Mouse (Mus musculus) thymus, postnatal 25 days (tissue): ENCODE data around the gene D730048I06Rik.
"Not testable (repeated sequence)": the region's sequence is repeated elsewhere in the genome, so short reads cannot be mapped to it uniquely, and the experiment has no call there.

Experiments
- DNase-seq: peaks from one replicate; pipeline ENCODE4 v3.0.0; 2022

D730048I06Rik gene

GRCm38 (mm10) chr9:35790001-35790400 is at the start of gene D730048I06Rik, which contains the start of gene Gm27235:
Gene D730048I06Rik (minus strand): TSS chr9:35790112.
Gene Gm27235 (minus strand): TSS chr9:35790101.
- DNase-seq, result no peak

DNA sequence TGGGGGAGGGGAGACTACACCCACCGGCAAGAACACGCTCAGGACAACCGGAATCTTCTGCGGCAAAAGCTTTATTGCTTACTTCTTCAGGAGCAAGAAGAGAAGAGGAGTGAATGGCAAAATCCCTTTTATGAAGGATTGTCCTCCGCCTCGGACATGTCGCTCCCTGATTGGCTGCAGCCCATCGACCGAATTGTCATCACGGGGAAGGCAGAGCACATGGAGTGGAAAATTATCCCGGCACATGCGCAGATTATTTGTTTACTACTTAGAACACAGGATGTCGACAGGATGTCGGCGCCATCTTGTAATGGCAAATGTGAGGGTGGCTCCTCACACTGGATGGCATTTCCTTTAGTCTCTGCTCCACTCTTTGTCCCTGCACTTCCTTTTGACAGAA is 28.0 kb upstream of the D730048I06Rik start:
- DNase-seq, result not testable (repeated sequence)

GRCm38 (mm10) chr9:35798146-35798545 is 8.2 kb upstream of the D730048I06Rik start:
- no peak for DNase-seq

DNA sequence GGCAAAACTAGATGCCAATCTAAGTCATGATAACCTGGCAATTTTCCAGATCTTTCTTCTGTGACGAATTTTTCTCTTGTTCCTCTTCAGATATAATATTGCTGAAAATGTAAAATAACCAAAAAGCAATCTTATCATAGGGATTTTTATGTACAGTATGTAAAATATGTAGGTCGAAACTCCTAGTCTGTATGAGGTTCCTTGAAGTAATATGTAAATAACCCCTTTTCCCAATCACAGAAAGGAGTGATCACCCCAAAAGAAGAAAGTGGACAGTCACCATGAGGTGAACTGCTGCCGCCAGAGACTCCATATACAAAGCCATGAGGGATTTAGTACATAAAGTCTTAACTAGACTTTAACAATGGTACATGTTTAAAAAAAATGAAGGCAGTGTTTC is 11.9 kb downstream of the D730048I06Rik start, which contains the start of gene Gm17727:
Gm17727 (minus strand) TSS at position 101 of the 400 bp plus-strand sequence.
- no peak for DNase-seq

- DNase-seq, result no peak
Observed at GRCm38 (mm10) chr9:35756843-35757242, 33.1 kb downstream of the D730048I06Rik start.

DNA sequence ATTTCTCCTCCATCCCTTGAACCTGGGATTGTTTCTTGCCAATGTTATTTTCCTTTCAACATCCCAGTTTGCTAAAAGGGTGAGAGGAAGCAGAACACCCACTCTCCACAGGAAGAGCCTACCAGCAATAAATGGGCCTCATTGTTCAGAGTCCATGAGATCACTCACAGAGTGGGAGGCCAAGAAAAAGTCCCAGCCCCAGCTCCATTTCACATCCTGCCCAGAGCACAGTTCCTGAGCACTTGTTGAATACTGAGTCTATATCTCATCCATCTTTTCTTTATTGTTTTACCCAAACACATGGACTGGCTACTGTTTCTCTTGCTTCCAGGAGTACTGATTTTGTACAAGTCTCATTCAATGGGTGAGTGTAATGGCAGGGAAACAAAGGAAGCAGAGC is 49.2 kb downstream of the D730048I06Rik start, which contains the start of gene Gm17677:
Gm17677 (plus strand) TSS at position 301 of the 400 bp plus-strand sequence.
- DNase-seq, result no peak
